In the genomic region with DNA sequence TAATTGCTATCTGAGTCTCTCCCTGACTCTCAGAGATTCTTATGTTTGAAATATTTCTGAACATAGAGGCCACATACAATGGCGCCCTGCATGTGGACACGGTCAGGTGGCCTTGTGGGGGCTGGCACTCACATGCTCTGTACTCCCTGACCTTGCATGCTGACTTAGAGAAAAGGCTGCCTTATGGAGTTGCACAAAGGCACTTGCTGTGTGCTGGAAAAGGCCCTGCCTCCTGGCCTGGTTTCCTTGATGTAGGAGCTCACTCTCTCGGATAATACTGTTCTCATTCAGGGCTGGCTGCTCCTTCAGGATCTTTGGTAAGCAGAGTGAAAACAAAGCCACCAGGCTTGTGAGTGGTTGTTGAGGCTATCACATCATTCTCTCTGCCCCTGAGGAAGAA, we compare ENCODE assay signal across 16 mouse cellular contexts. TPM values are rescaled to one million over a fixed set of nuclear protein-coding genes. Genes with fewer than 3 reads are reported as not detected.
DNase-seq lines count a peak whose midpoint lies in the region; ATAC-seq and TF ChIP-seq lines count a peak whose summit lies in the region.
"Had no signal": no experiment of that assay in that cellular context is flagged by ENCODE, and none has a peak within 500 bp of the region (broad histone marks: within the 10 kb centered on the region; RNA-seq: fewer than 3 reads in every experiment).

No protein-coding gene starts in this region.

- 49% methylated on average over 3 of the region's 3 CpGs for WGBS in embryonic facial prominence, embryonic 11.5 days
- WGBS in intestine, embryonic 16.5 days, result 69% methylated on average over 3 of the region's 3 CpGs
- WGBS in midbrain, postnatal 0 days, result 44% methylated on average over 3 of the region's 3 CpGs
- 68% methylated on average over 3 of the region's 3 CpGs for WGBS in liver, postnatal 0 days (ENCODE audit: insufficient replicate concordance)
- WGBS in liver, embryonic 11.5 days, result 71% methylated on average over 3 of the region's 3 CpGs

- H3K36me3 ChIP-seq in embryonic facial prominence, embryonic 11.5 days (replicated peaks; ENCODE audit: control insufficient read depth, insufficient read depth, low read depth, low read length), result no peaks in the 10 kb centered on the region
- H3K36me3 ChIP-seq in intestine, embryonic 16.5 days (ENCODE audit: control insufficient read depth, insufficient read depth, low read length), result no peaks in the 10 kb centered on the region
- H3K36me3 ChIP-seq in midbrain, postnatal 0 days (ENCODE audit: insufficient read depth, low read length), result no peaks in the 10 kb centered on the region
- H3K36me3 ChIP-seq in liver, postnatal 0 days (replicated peaks; ENCODE audit: insufficient read depth, low read length), result no peaks in the 10 kb centered on the region
- no peaks in the 10 kb centered on the region for H3K36me3 ChIP-seq in liver, embryonic 11.5 days (ENCODE audit: control insufficient read depth, insufficient read depth, low read length)
- H3K36me3 ChIP-seq: liver, embryonic 15.5 days had no signal

- ATAC-seq in embryonic facial prominence, embryonic 11.5 days (replicated peaks; ENCODE audit: insufficient number of reproducible peaks, low FRiP score, low TSS enrichment, low read depth), result no peak
- ATAC-seq in intestine, embryonic 16.5 days, result no peak
- 0 out of 2 replicates have a peak, but pooled peaks have one; percentile 51 for ATAC-seq in midbrain, postnatal 0 days (ENCODE audit: low FRiP score)
- ATAC-seq in liver, postnatal 0 days, result no peak
- ATAC-seq in liver, embryonic 11.5 days (replicated peaks; ENCODE audit: low FRiP score), result no peak
- ATAC-seq: activated CD4-positive, CD25-positive, alpha-beta regulatory T cell, adult 4 months had no signal

- no peak for TF ChIP-seq EP300 in liver, postnatal 0 days (IDR thresholded peaks at IDR 0.05; ENCODE audit: low read depth)

- no peak overlapping the region for H3K9ac ChIP-seq in embryonic facial prominence, embryonic 11.5 days (replicated peaks; ENCODE audit: low read length)
- no peak overlapping the region for H3K9ac ChIP-seq in intestine, embryonic 16.5 days (ENCODE audit: low read depth, low read length)
- no peak overlapping the region; the same call in 1 of the 2 replicates for H3K9ac ChIP-seq in midbrain, postnatal 0 days (replicated peaks; ENCODE audit: low read length, poor library complexity, severe bottlenecking)
- H3K9ac ChIP-seq in liver, postnatal 0 days (replicated peaks), result no peak overlapping the region
- H3K9ac ChIP-seq in liver, embryonic 11.5 days (ENCODE audit: low read depth, low read length), result no peak overlapping the region
- H3K9ac ChIP-seq: liver, embryonic 15.5 days had no signal

- no peaks in the 10 kb centered on the region; the same call in 1 of the 2 replicates for H3K4me1 ChIP-seq in embryonic facial prominence, embryonic 11.5 days (ENCODE audit: control insufficient read depth, insufficient read depth, low read length)
- H3K4me1 ChIP-seq in intestine, embryonic 16.5 days (ENCODE audit: control insufficient read depth, insufficient read depth, low read length), result peaks cover 70% of the 10 kb centered on the region
- H3K4me1 ChIP-seq in midbrain, postnatal 0 days (ENCODE audit: insufficient read depth, low read length), result peaks cover 18% of the 10 kb centered on the region
- H3K4me1 ChIP-seq in liver, postnatal 0 days (ENCODE audit: insufficient read depth), result peaks cover 55% of the 10 kb centered on the region
- H3K4me1 ChIP-seq in liver, embryonic 11.5 days (replicated peaks; ENCODE audit: control insufficient read depth, insufficient read depth, low read length), result peaks cover 5% of the 10 kb centered on the region; the same call in 1 of the 2 replicates

- H3K27me3 ChIP-seq in embryonic facial prominence, embryonic 11.5 days (ENCODE audit: control insufficient read depth, insufficient read depth, low read length), result no peaks in the 10 kb centered on the region
- no peaks in the 10 kb centered on the region for H3K27me3 ChIP-seq in intestine, embryonic 16.5 days (replicated peaks; ENCODE audit: control insufficient read depth, insufficient read depth, low read length)
- H3K27me3 ChIP-seq in midbrain, postnatal 0 days (ENCODE audit: insufficient read depth, low read length), result no peaks in the 10 kb centered on the region
- H3K27me3 ChIP-seq in liver, postnatal 0 days (ENCODE audit: insufficient read depth, low read length), result no peaks in the 10 kb centered on the region
- peaks cover 10% of the 10 kb centered on the region for H3K27me3 ChIP-seq in liver, embryonic 11.5 days (replicated peaks; ENCODE audit: control insufficient read depth, insufficient read depth, low read length)

- TF ChIP-seq CTCF in midbrain, postnatal 0 days (IDR thresholded peaks at IDR 0.05), result no peak
- no peak for TF ChIP-seq CTCF in liver, postnatal 0 days (IDR thresholded peaks at IDR 0.05; ENCODE audit: low read depth)

- DNase-seq in kidney, adult 18-20 months, result peak; percentile 17
- DNase-seq in kidney, adult 11 months, result no peak
- no peak for DNase-seq in embryonic facial prominence, embryonic 11.5 days (ENCODE audit: low spot score)
- DNase-seq in midbrain, postnatal 0 days (ENCODE audit: low spot score), result peak; percentile 53
- no peak for DNase-seq in liver, postnatal 0 days
- no peak for DNase-seq in layer of hippocampus, adult 8-10 months (ENCODE audit: low spot score in 2 of 2)
- DNase-seq in liver, embryonic 11.5 days (ENCODE audit: low spot score), result no peak
- DNase-seq: cerebellum, adult 8-10 months; heart, postnatal 10 days; layer of hippocampus, postnatal 36 days; lung, postnatal 36 days; thymus, postnatal 14 days had no signal

- H3K27ac ChIP-seq in embryonic facial prominence, embryonic 11.5 days (replicated peaks; ENCODE audit: low read depth, low read length), result 0 out of 2 replicates have a peak overlapping the region, but pooled peaks have one; percentile 13
- 0 out of 2 replicates have a peak overlapping the region, but pooled peaks have one; percentile 23 for H3K27ac ChIP-seq in intestine, embryonic 16.5 days (ENCODE audit: low read length)
- H3K27ac ChIP-seq in midbrain, postnatal 0 days (ENCODE audit: low read depth, low read length), result peak overlapping the region; percentile 65
- H3K27ac ChIP-seq in liver, postnatal 0 days (ENCODE audit: low read depth), result no peak overlapping the region
- no peak overlapping the region for H3K27ac ChIP-seq in liver, embryonic 11.5 days (ENCODE audit: low read depth, low read length)

- H3K4me2 ChIP-seq in embryonic facial prominence, embryonic 11.5 days (ENCODE audit: low read depth, low read length), result no peak overlapping the region
- no peak overlapping the region for H3K4me2 ChIP-seq in intestine, embryonic 16.5 days (ENCODE audit: low read depth, low read length)
- no peak overlapping the region for H3K4me2 ChIP-seq in midbrain, postnatal 0 days (ENCODE audit: low read depth, low read length, poor library complexity, severe bottlenecking)
- no peak overlapping the region for H3K4me2 ChIP-seq in liver, postnatal 0 days (ENCODE audit: low read depth, low read length)
- H3K4me2 ChIP-seq in liver, embryonic 11.5 days, result no peak overlapping the region
- H3K4me2 ChIP-seq: liver, embryonic 15.5 days had no signal

- H3K9me3 ChIP-seq in embryonic facial prominence, embryonic 11.5 days (replicated peaks; ENCODE audit: control insufficient read depth, low read length), result no peaks in the 10 kb centered on the region
- no peaks in the 10 kb centered on the region for H3K9me3 ChIP-seq in intestine, embryonic 16.5 days (ENCODE audit: control insufficient read depth, low read length)
- no peaks in the 10 kb centered on the region for H3K9me3 ChIP-seq in midbrain, postnatal 0 days (ENCODE audit: low read length)
- H3K9me3 ChIP-seq in liver, postnatal 0 days (ENCODE audit: low read length), result no peaks in the 10 kb centered on the region
- no peaks in the 10 kb centered on the region for H3K9me3 ChIP-seq in liver, embryonic 11.5 days (ENCODE audit: control insufficient read depth, low read length)
- H3K9me3 ChIP-seq: liver, embryonic 15.5 days had no signal

- no peak overlapping the region for H3K4me3 ChIP-seq in embryonic facial prominence, embryonic 11.5 days (ENCODE audit: low read depth, low read length)
- no peak overlapping the region for H3K4me3 ChIP-seq in intestine, embryonic 16.5 days (ENCODE audit: low read length)
- no peak overlapping the region for H3K4me3 ChIP-seq in midbrain, postnatal 0 days (ENCODE audit: low read depth, low read length)
- H3K4me3 ChIP-seq in liver, postnatal 0 days (ENCODE audit: low read depth, low read length), result no peak overlapping the region
- no peak overlapping the region for H3K4me3 ChIP-seq in liver, embryonic 11.5 days (ENCODE audit: low read depth, low read length)
- H3K4me3 ChIP-seq: erythroblast, embryonic 14.5 days; liver, embryonic 15.5 days had no signal

RNA-seq across cellular contexts. Expression of gene Fam83f, which starts 12.3 kb away (rescaled TPM):
- 1.3 and 1.8 TPM in 2 replicates for polyA plus RNA-seq in embryonic facial prominence, embryonic 11.5 days (2014; fragmentation: Nextera tagmentation; extraction: Ambion mirVana)
- 24.9 and 29.2 TPM in 2 replicates for polyA plus RNA-seq in intestine, embryonic 16.5 days (2015; fragmentation: Nextera tagmentation; extraction: Ambion mirVana)
- total RNA-seq in midbrain, postnatal 0 days (2014; rRNA removed), result 0.93 and 2.3 TPM in 2 replicates
- 0.48 and 0.65 TPM in 2 replicates for polyA plus RNA-seq in midbrain, postnatal 0 days (2015; fragmentation: Nextera tagmentation; extraction: Ambion mirVana)
- polyA plus RNA-seq in liver, postnatal 0 days (2015; fragmentation: Nextera tagmentation; extraction: Ambion mirVana), result 1.8 and 2.3 TPM in 2 replicates
- total RNA-seq in layer of hippocampus, adult 8-10 months (2022), result under 1 TPM; 0.16 to 0.32 (median 0.23) TPM
- polyA plus RNA-seq in liver, embryonic 11.5 days (2014; fragmentation: Nextera tagmentation; extraction: Ambion mirVana), result 0.34 and 0.61 TPM in 2 replicates
- total RNA-seq: layer of hippocampus, postnatal 36 days had no signal
- polyA plus RNA-seq: activated CD4-positive, CD25-positive, alpha-beta regulatory T cell, adult 4 months; erythroblast, embryonic 14.5 days had no signal

RNA-seq across cellular contexts. Expression of gene Tnrc6b, which starts 27.1 kb away (rescaled TPM):
- polyA plus RNA-seq in embryonic facial prominence, embryonic 11.5 days (2014; fragmentation: Nextera tagmentation; extraction: Ambion mirVana), result 11.5 and 11.8 TPM in 2 replicates
- 18.0 and 18.2 TPM in 2 replicates for polyA plus RNA-seq in intestine, embryonic 16.5 days (2015; fragmentation: Nextera tagmentation; extraction: Ambion mirVana)
- total RNA-seq in midbrain, postnatal 0 days (2014; rRNA removed), result 30.0 and 39.0 TPM in 2 replicates
- polyA plus RNA-seq in midbrain, postnatal 0 days (2015; fragmentation: Nextera tagmentation; extraction: Ambion mirVana), result 21.5 and 26.3 TPM in 2 replicates
- polyA plus RNA-seq in liver, postnatal 0 days (2015; fragmentation: Nextera tagmentation; extraction: Ambion mirVana), result 6.3 and 9.6 TPM in 2 replicates
- total RNA-seq in layer of hippocampus, adult 8-10 months (2022), result 100 to 1,000 TPM in 3 of 4 experiments, 10 to 100 TPM in 1; 93.3 to 145 (median 128) TPM
- 17.7 and 18.5 TPM in 2 replicates for polyA plus RNA-seq in liver, embryonic 11.5 days (2014; fragmentation: Nextera tagmentation; extraction: Ambion mirVana)

Comparison
In these comparisons a context has a peak if more than half of its experiments do, and no peak if none do; other contexts are left out.
1. DNase-seq: peak in kidney, adult 18-20 months (single experiment) and midbrain, postnatal 0 days (single experiment); none in kidney, adult 11 months (single experiment), embryonic facial prominence, embryonic 11.5 days (single experiment), liver, postnatal 0 days (single experiment), layer of hippocampus, adult 8-10 months (0 of 2) and liver, embryonic 11.5 days (single experiment).
2. H3K27ac ChIP-seq: peak in embryonic facial prominence, embryonic 11.5 days (single experiment), intestine, embryonic 16.5 days (single experiment) and midbrain, postnatal 0 days (single experiment); none in liver, postnatal 0 days (single experiment) and liver, embryonic 11.5 days (single experiment).